8 mouse cellular contexts compared by ENCODE assay signal in the genomic region with DNA sequence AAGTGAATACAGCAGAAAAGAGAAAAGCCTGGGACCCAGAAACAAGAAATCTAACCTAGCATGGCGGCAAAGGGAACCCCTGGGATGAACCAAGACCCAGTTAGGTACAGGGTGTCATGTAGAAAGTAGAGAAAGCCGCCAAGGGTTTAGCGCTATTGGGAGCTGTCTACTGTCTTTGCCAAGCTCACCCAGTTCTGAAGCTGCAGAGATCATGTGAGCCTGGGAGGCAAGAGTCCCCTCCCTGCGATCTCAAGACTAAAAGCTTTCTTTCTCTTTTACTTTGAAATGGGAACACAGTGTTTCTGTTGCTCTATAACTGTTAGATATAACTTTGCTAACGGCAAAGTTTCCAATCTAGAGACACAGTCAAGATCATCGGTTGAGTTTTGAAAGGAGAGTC. TPM values are rescaled to one million over a fixed set of nuclear protein-coding genes. Genes with fewer than 3 reads are reported as not detected.
A peak's percentile ranks its signal among the peaks of the same experiment; 100 is the strongest.
DNase-seq lines count a peak whose midpoint lies in the region; ATAC-seq and TF ChIP-seq lines count a peak whose summit lies in the region.

No protein-coding gene starts in this region.

- H3K36me3 ChIP-seq in embryonic facial prominence, embryonic 14.5 days (ENCODE audit: control insufficient read depth, insufficient read depth, low read length), result no peaks in the 10 kb centered on the region
- no peaks in the 10 kb centered on the region for H3K36me3 ChIP-seq in forebrain, embryonic 13.5 days (ENCODE audit: poor library complexity, severe bottlenecking)

- H3K9me3 ChIP-seq in embryonic facial prominence, embryonic 14.5 days (ENCODE audit: control insufficient read depth, low read length), result no peaks in the 10 kb centered on the region
- no peaks in the 10 kb centered on the region for H3K9me3 ChIP-seq in forebrain, embryonic 13.5 days (replicated peaks)

- H3K27ac ChIP-seq in embryonic facial prominence, embryonic 14.5 days (replicated peaks; ENCODE audit: low read depth, low read length), result no peak overlapping the region
- H3K27ac ChIP-seq in olfactory bulb, adult 2 months (ENCODE audit: insufficient read depth, low read depth, low read length), result peak overlapping the region; percentile 75
- no peak overlapping the region for H3K27ac ChIP-seq in forebrain, embryonic 13.5 days

- WGBS in embryonic facial prominence, embryonic 14.5 days, result 87% methylated on average over 6 of the region's 6 CpGs
- WGBS in olfactory bulb, adult 2 months, result 89% methylated on average over 6 of the region's 6 CpGs
- 92% methylated on average over 6 of the region's 6 CpGs for WGBS in forebrain, embryonic 13.5 days

- no peak overlapping the region for H3K9ac ChIP-seq in embryonic facial prominence, embryonic 14.5 days (ENCODE audit: low read depth, low read length)
- no peak overlapping the region for H3K9ac ChIP-seq in forebrain, embryonic 13.5 days

- peak; percentile 24 for DNase-seq in kidney, adult 11 months
- DNase-seq in kidney, postnatal 14 days, result no peak
- DNase-seq in embryonic facial prominence, embryonic 14.5 days (ENCODE audit: low spot score), result no peak
- DNase-seq in kidney, postnatal 25 days, result peak; percentile 55 to 72
- DNase-seq in left cerebral cortex, adult 11 months (ENCODE audit: low spot score), result no peak
- DNase-seq in layer of hippocampus, adult 9-11 months, result no peak

- TF ChIP-seq CTCF in olfactory bulb, adult 2 months (IDR thresholded peaks at IDR 0.05; ENCODE audit: insufficient read depth, low read depth, low read length), result no peak

- H3K4me3 ChIP-seq in embryonic facial prominence, embryonic 14.5 days (ENCODE audit: low read depth, low read length), result no peak overlapping the region
- H3K4me3 ChIP-seq in olfactory bulb, adult 2 months (ENCODE audit: insufficient read depth, low read depth, low read length), result no peak overlapping the region
- no peak overlapping the region for H3K4me3 ChIP-seq in forebrain, embryonic 13.5 days

- peak overlapping the region; percentile 41; the same call in 1 of the 2 replicates for H3K4me2 ChIP-seq in embryonic facial prominence, embryonic 14.5 days (ENCODE audit: low read depth, low read length)
- H3K4me2 ChIP-seq in forebrain, embryonic 13.5 days, result no peak overlapping the region

- ATAC-seq in embryonic facial prominence, embryonic 14.5 days (ENCODE audit: low read depth), result no peak
- ATAC-seq in forebrain, embryonic 13.5 days, result no peak

- H3K4me1 ChIP-seq in embryonic facial prominence, embryonic 14.5 days (ENCODE audit: control insufficient read depth, insufficient read depth, low read length), result peaks cover 11% of the 10 kb centered on the region; the same call in 1 of the 2 replicates
- no peaks in the 10 kb centered on the region for H3K4me1 ChIP-seq in olfactory bulb, adult 2 months (ENCODE audit: control insufficient read depth, insufficient read depth, low read length)
- H3K4me1 ChIP-seq in forebrain, embryonic 13.5 days, result no peaks in the 10 kb centered on the region

- no peaks in the 10 kb centered on the region for H3K27me3 ChIP-seq in embryonic facial prominence, embryonic 14.5 days (replicated peaks; ENCODE audit: control insufficient read depth, insufficient read depth, low read length)
- no peaks in the 10 kb centered on the region for H3K27me3 ChIP-seq in forebrain, embryonic 13.5 days

- no peak for TF ChIP-seq POLR2A in olfactory bulb, adult 2 months (IDR thresholded peaks at IDR 0.05; ENCODE audit: insufficient read depth, low read depth, low read length)

RNA-seq across cellular contexts. Expression of a gene that starts 0.6 kb away (rescaled TPM):
- polyA plus RNA-seq in embryonic facial prominence, embryonic 14.5 days (2014; fragmentation: Nextera tagmentation; extraction: Ambion mirVana), result 2.4 TPM in 2 replicates
- polyA plus RNA-seq in olfactory bulb, adult 2 months (2012; ENCODE audit: insufficient read depth, insufficient read length, low replicate concordance, missing spikeins), result not detected in 2 replicates
- polyA plus RNA-seq in forebrain, embryonic 13.5 days (2015; fragmentation: Nextera tagmentation; extraction: Ambion mirVana), result 1.4 and 1.7 TPM in 2 replicates

RNA-seq across cellular contexts. Expression of a gene that starts 15.5 kb away (rescaled TPM):
- 9.6 and 10.7 TPM in 2 replicates for polyA plus RNA-seq in embryonic facial prominence, embryonic 14.5 days (2014; fragmentation: Nextera tagmentation; extraction: Ambion mirVana)
- polyA plus RNA-seq in olfactory bulb, adult 2 months (2012; ENCODE audit: insufficient read depth, insufficient read length, low replicate concordance, missing spikeins), result not detected in 2 replicates
- polyA plus RNA-seq in forebrain, embryonic 13.5 days (2015; fragmentation: Nextera tagmentation; extraction: Ambion mirVana), result 12.1 and 14.6 TPM in 2 replicates

RNA-seq across cellular contexts. Expression of a gene that starts 48.3 kb away (rescaled TPM):
- 8.6 and 10.2 TPM in 2 replicates for polyA plus RNA-seq in embryonic facial prominence, embryonic 14.5 days (2014; fragmentation: Nextera tagmentation; extraction: Ambion mirVana)
- polyA plus RNA-seq in olfactory bulb, adult 2 months (2012; ENCODE audit: insufficient read depth, insufficient read length, low replicate concordance, missing spikeins), result not detected in 2 replicates
- 9.7 and 10.7 TPM in 2 replicates for polyA plus RNA-seq in forebrain, embryonic 13.5 days (2015; fragmentation: Nextera tagmentation; extraction: Ambion mirVana)

RNA-seq across cellular contexts. Expression of a gene that starts 57.6 kb away (rescaled TPM):
- not detected in 2 replicates for polyA plus RNA-seq in embryonic facial prominence, embryonic 14.5 days (2014; fragmentation: Nextera tagmentation; extraction: Ambion mirVana)
- polyA plus RNA-seq in olfactory bulb, adult 2 months (2012; ENCODE audit: insufficient read depth, insufficient read length, low replicate concordance, missing spikeins), result not detected in 2 replicates
- not detected in 2 replicates for polyA plus RNA-seq in forebrain, embryonic 13.5 days (2015; fragmentation: Nextera tagmentation; extraction: Ambion mirVana)

Comparison
In these comparisons a context has a peak if more than half of its experiments do, and no peak if none do; other contexts are left out.
1. DNase-seq: peak in kidney, adult 11 months (single experiment) and kidney, postnatal 25 days (2 of 2); none in kidney, postnatal 14 days (single experiment), embryonic facial prominence, embryonic 14.5 days (single experiment), left cerebral cortex, adult 11 months (single experiment) and layer of hippocampus, adult 9-11 months (single experiment).
2. RNA of a gene that starts 15.5 kb away (polyA plus RNA-seq): 12.1 to 14.6 TPM in forebrain, embryonic 13.5 days and 9.6 to 10.7 TPM in embryonic facial prominence, embryonic 14.5 days; not detected in olfactory bulb, adult 2 months; every median in the first group is over 10 times any median in the second.